Mouse (Mus musculus) liver, embryonic 12.5 days (tissue): ENCODE measurements around the gene Sowaha. TPM values are rescaled to one million over a fixed set of nuclear protein-coding genes. Genes with fewer than 3 reads are reported as not detected.

Experiments
- ATAC-seq: fragments of 200-750 bp; cut with Nextera tagmentation; 2 replicates; pipeline ENCODE4 v1.8.0; 2017; ENCODE audit warnings: moderate number of reproducible peaks, mild to moderate bottlenecking, moderate library complexity
- H3K27ac ChIP-seq: fragments of 300-500 bp; sonication (generic); 2 replicates; pipeline ENCODE4 v1.5.1; 2016; ENCODE audit warnings: mild to moderate bottlenecking
- H3K27me3 ChIP-seq: fragments of 300-500 bp; sonication (generic); replicated peaks from 2 replicates; pipeline ENCODE4 v1.6.1; 2016; ENCODE audit warnings: mild to moderate bottlenecking, moderate library complexity
- H3K36me3 ChIP-seq: fragments of 300-500 bp; sonication (generic); 2 replicates; pipeline ENCODE4 v1.6.1; 2016; ENCODE audit warnings: mild to moderate bottlenecking, moderate library complexity
- H3K4me1 ChIP-seq: fragments of 300-500 bp; sonication (generic); 2 replicates; pipeline ENCODE4 v1.6.1; 2016
- H3K4me2 ChIP-seq: fragments of 300-500 bp; sonication (generic); 2 replicates; pipeline ENCODE4 v1.6.1; 2016; ENCODE audit warnings: mild to moderate bottlenecking, moderate library complexity
- H3K4me3 ChIP-seq: fragments of 300-500 bp; sonication (generic); 2 replicates; pipeline ENCODE4 v1.5.1; 2016; ENCODE audit warnings: mild to moderate bottlenecking, moderate library complexity
- H3K9ac ChIP-seq: fragments of 300-500 bp; sonication (generic); 2 replicates; pipeline ENCODE4 v1.6.1; 2016; ENCODE audit warnings: mild to moderate bottlenecking, moderate library complexity
- H3K9me3 ChIP-seq: fragments of 300-500 bp; sonication (generic); replicated peaks from 2 replicates; pipeline ENCODE4 v1.6.1; 2016; ENCODE audit warnings: mild to moderate bottlenecking, moderate library complexity
- WGBS: fragments of 180-500 bp; shearing (Covaris S2); methylation state at CpG from one replicate; pipeline ENCODE4 v1.1.7; 2016; ENCODE audit not compliant: insufficient replicate concordance; 5-methylcytosine and 5-hydroxymethylcytosine counted together
- polyA plus RNA-seq: library from polyadenylated mRNA; unstranded; fragments of >200 nt; fragmentation: Nextera tagmentation; extraction: Ambion mirVana; gene quantifications from 2 replicates; pipeline ENCODE4 v1.2.1, GENCODE M21; 2016

Sowaha gene
- polyA plus RNA-seq, 1 experiment from 2014 or later: 9.8 TPM

- H3K4me3 ChIP-seq: no peak overlapping the region
- no peak overlapping the region for H3K4me2 ChIP-seq
- ATAC-seq: no peak
- WGBS: 38% methylated on average over 5 of the region's 5 CpGs
- H3K36me3 ChIP-seq: no peaks in the 10 kb centered on the region
- no peaks in the 10 kb centered on the region for H3K9me3 ChIP-seq
- H3K4me1 ChIP-seq: peaks cover 12% of the 10 kb centered on the region
- H3K27ac ChIP-seq: no peak overlapping the region
- peaks cover 30% of the 10 kb centered on the region for H3K27me3 ChIP-seq
- no peak overlapping the region for H3K9ac ChIP-seq
Observed at GRCm38 (mm10) chr11:53503738-53504137, 23.7 kb upstream of the Sowaha start.

- Histone ChIP-seq H3K36me3 (no peaks in the 10 kb centered on the region), H3K4me1 (peaks cover 12% of the 10 kb centered on the region), H3K9me3 (no peaks in the 10 kb centered on the region), H3K4me3 (no peak overlapping the region), H3K4me2 (no peak overlapping the region), H3K9ac (no peak overlapping the region), H3K27me3 (peaks cover 39% of the 10 kb centered on the region), H3K27ac (no peak overlapping the region)
- WGBS: 40% methylated on average over 8 of the region's 8 CpGs
- no peak for ATAC-seq
Observed at GRCm38 (mm10) chr11:53502039-53502765, 22.1 kb upstream of the Sowaha start.

- H3K4me1 ChIP-seq: peaks cover 12% of the 10 kb centered on the region
- no peak overlapping the region for H3K4me3 ChIP-seq
- no peaks in the 10 kb centered on the region for H3K9me3 ChIP-seq
- no peak overlapping the region for H3K27ac ChIP-seq
- 0 out of 2 replicates have a peak, but pooled peaks have one; percentile 35 for ATAC-seq
- 14% methylated on average over 11 of the region's 11 CpGs for WGBS
- no peaks in the 10 kb centered on the region for H3K36me3 ChIP-seq
- peaks cover 47% of the 10 kb centered on the region for H3K27me3 ChIP-seq
- no peak overlapping the region for H3K9ac ChIP-seq
- peak overlapping the region; percentile 15; the same call in 1 of the 2 replicates for H3K4me2 ChIP-seq
Observed at GRCm38 (mm10) chr11:53500569-53500968, 20.5 kb upstream of the Sowaha start.

GRCm38 (mm10) chr11:53496946-53497345 is 16.9 kb upstream of the Sowaha start:
- 44% methylated on average over 6 of the region's 6 CpGs for WGBS
- H3K27me3 ChIP-seq: peaks cover 42% of the 10 kb centered on the region
- no peak overlapping the region for H3K27ac ChIP-seq
- no peaks in the 10 kb centered on the region for H3K9me3 ChIP-seq
- no peaks in the 10 kb centered on the region for H3K36me3 ChIP-seq
- H3K4me1 ChIP-seq: peaks cover 15% of the 10 kb centered on the region
- no peak for ATAC-seq
- no peak overlapping the region for H3K4me3 ChIP-seq
- H3K4me2 ChIP-seq: no peak overlapping the region
- no peak overlapping the region for H3K9ac ChIP-seq

GRCm38 (mm10) chr11:53495417-53495816 is 15.3 kb upstream of the Sowaha start:
- Histone ChIP-seq H3K27ac (no peak overlapping the region), H3K27me3 (peaks cover 29% of the 10 kb centered on the region), H3K4me2 (no peak overlapping the region), H3K4me1 (peaks cover 9% of the 10 kb centered on the region; the same call in 1 of the 2 replicates), H3K36me3 (no peaks in the 10 kb centered on the region), H3K9ac (no peak overlapping the region), H3K4me3 (no peak overlapping the region), H3K9me3 (no peaks in the 10 kb centered on the region)
- no peak for ATAC-seq
- 72% methylated on average over 6 of the region's 6 CpGs for WGBS

- 52% methylated on average over 3 of the region's 3 CpGs for WGBS
- Histone ChIP-seq H3K4me3 (no peak overlapping the region), H3K27ac (no peak overlapping the region), H3K9ac (no peak overlapping the region), H3K4me1 (0 out of 2 replicates have a peak, but pooled peaks cover 8% of the 10 kb centered on the region), H3K4me2 (no peak overlapping the region), H3K27me3 (peaks cover 17% of the 10 kb centered on the region), H3K9me3 (0 out of 2 replicates have a peak, but pooled peaks cover 2% of the 10 kb centered on the region), H3K36me3 (no peaks in the 10 kb centered on the region)
- no peak for ATAC-seq
Observed at GRCm38 (mm10) chr11:53493243-53493955, 13.3 kb upstream of the Sowaha start.

GRCm38 (mm10) chr11:53491954-53492401 is 11.9 kb upstream of the Sowaha start:
- Histone ChIP-seq H3K27me3 (peaks cover 21% of the 10 kb centered on the region), H3K4me2 (no peak overlapping the region), H3K27ac (no peak overlapping the region), H3K9me3 (0 out of 2 replicates have a peak, but pooled peaks cover 2% of the 10 kb centered on the region), H3K4me3 (no peak overlapping the region), H3K4me1 (peaks cover 15% of the 10 kb centered on the region), H3K36me3 (no peaks in the 10 kb centered on the region), H3K9ac (no peak overlapping the region)
- 20% methylated on average over 8 of the region's 8 CpGs for WGBS
- no peak for ATAC-seq

GRCm38 (mm10) chr11:53489421-53489820 is 9.3 kb upstream of the Sowaha start:
- H3K4me1 ChIP-seq: peaks cover 31% of the 10 kb centered on the region
- H3K9me3 ChIP-seq: 0 out of 2 replicates have a peak, but pooled peaks cover 2% of the 10 kb centered on the region
- H3K27me3 ChIP-seq: peaks cover 27% of the 10 kb centered on the region
- no peaks in the 10 kb centered on the region for H3K36me3 ChIP-seq
- no peak overlapping the region for H3K9ac ChIP-seq
- H3K27ac ChIP-seq: no peak overlapping the region
- no peak overlapping the region for H3K4me2 ChIP-seq
- 81% methylated on average over 9 of the region's 9 CpGs for WGBS
- no peak overlapping the region for H3K4me3 ChIP-seq
- no peak for ATAC-seq

GRCm38 (mm10) chr11:53489007-53489406 is 8.9 kb upstream of the Sowaha start:
- Histone ChIP-seq H3K9ac (no peak overlapping the region), H3K4me3 (no peak overlapping the region), H3K9me3 (0 out of 2 replicates have a peak, but pooled peaks cover 2% of the 10 kb centered on the region), H3K36me3 (no peaks in the 10 kb centered on the region), H3K4me1 (peaks cover 36% of the 10 kb centered on the region), H3K27ac (no peak overlapping the region), H3K27me3 (peaks cover 27% of the 10 kb centered on the region), H3K4me2 (no peak overlapping the region)
- no peak for ATAC-seq
- 86% methylated on average over 5 of the region's 5 CpGs for WGBS

- Histone ChIP-seq H3K4me2 (peak overlapping the region; percentile 52), H3K27ac (no peak overlapping the region), H3K4me1 (peaks cover 49% of the 10 kb centered on the region), H3K9ac (no peak overlapping the region), H3K4me3 (0 out of 2 replicates have a peak overlapping the region, but pooled peaks have one; percentile 21), H3K9me3 (0 out of 2 replicates have a peak, but pooled peaks cover 2% of the 10 kb centered on the region), H3K27me3 (peaks cover 27% of the 10 kb centered on the region), H3K36me3 (no peaks in the 10 kb centered on the region)
- 9% methylated on average over 27 of the region's 27 CpGs for whole genome bisulfite sequencing
- ATAC-seq: no peak
Observed at GRCm38 (mm10) chr11:53486822-53487594, 6.9 kb upstream of the Sowaha start.

GRCm38 (mm10) chr11:53486351-53486750 is 6.3 kb upstream of the Sowaha start:
- Histone ChIP-seq H3K4me3 (no peak overlapping the region), H3K36me3 (no peaks in the 10 kb centered on the region)
- WGBS: 73% methylated on average over 3 of the region's 3 CpGs

More at GRCm38 (mm10) chr11:53486351-53486750, 6.3 kb upstream of the Sowaha start:
- Histone ChIP-seq H3K4me2 (no peak overlapping the region), H3K9ac (no peak overlapping the region), H3K4me1 (peaks cover 53% of the 10 kb centered on the region), H3K9me3 (0 out of 2 replicates have a peak, but pooled peaks cover 2% of the 10 kb centered on the region), H3K27me3 (peaks cover 27% of the 10 kb centered on the region), H3K27ac (no peak overlapping the region)
- ATAC-seq: no peak
